Mouse (Mus musculus) forelimb bud, embryonic 11.5 days (tissue): ENCODE results near the gene Crot.
"Not testable (repeated sequence)": the region's sequence is repeated elsewhere in the genome, so short reads cannot be mapped to it uniquely, and the experiment has no call there.

Source experiments
- DNase-seq: peaks from one replicate; pipeline ENCODE4 v3.0.0-alpha.2; 2012; ENCODE audit warnings: low read depth, low spot score

Gene Crot

GRCm38 (mm10) chr5:8995966-8996685 lies 998 bp downstream of the Crot start:
- no peak for DNase-seq

GRCm38 (mm10) chr5:8991626-8992025 lies 5.5 kb downstream of the Crot start:
- DNase-seq = no peak

GRCm38 (mm10) chr5:8990526-8990925 lies 6.6 kb downstream of the Crot start:
- DNase-seq = no peak

DNA sequence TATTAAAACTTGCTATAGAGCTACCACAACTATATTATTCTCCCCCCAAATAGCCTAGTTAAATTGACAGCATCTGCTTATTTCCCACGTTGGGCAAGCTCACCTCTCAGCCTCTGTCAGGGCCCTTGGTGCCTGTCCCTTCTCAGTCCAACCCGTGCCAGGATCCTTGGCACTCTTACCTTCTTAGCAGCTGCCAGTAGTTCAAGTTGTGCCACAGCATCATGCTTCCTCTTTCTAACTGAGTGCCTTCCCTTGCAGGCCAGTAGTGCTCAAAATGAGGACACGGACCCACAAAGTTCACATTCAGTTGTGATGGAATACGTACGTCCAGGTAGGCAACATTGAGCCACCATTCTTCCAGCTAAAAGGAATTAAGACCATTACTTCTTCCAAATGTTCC lies 9.2 kb downstream of the Crot start:
- no peak for DNase-seq

GRCm38 (mm10) chr5:8985470-8985869 lies 11.7 kb downstream of the Crot start:
- DNase-seq = no peak

DNA sequence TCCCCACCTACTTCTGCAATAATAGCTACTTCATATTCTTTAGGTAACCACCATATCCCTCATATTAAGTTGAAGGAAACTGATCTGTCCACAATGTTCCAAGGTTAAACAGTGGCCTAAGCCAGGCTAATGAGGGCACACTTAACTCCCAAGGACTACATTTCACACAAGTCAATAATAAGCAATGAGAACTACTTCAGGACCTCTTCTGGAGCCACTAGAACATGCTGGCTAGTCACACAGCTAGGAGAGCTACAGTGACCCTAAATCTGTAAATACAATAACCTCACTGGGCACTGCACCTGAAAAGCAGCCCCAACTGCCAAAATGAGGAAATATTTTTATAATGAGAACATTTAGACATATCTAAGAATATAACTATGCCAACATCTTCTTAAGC lies 22.4 kb downstream of the Crot start:
- DNase-seq = no peak

GRCm38 (mm10) chr5:8972355-8972754 lies 24.8 kb downstream of the Crot start:
- DNase-seq = no peak

DNA sequence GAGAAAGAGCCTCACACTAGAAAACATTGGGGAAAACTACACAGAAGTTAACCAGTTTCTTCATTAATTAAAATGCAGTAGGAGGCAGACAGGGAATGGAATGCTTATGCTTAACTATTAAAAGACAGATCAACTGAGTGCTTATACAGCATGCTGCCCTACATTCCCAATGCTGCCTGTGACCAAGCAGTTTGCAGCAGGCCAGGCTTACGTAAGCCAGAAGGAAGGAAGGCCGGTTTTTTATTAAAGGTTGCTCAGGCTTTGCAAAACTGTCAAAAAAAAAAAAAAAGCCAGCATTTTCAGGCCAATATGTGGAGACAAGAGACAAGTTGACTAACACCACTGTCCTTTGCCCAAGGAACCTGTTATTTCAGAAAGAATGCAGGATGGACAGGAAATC lies 26.4 kb downstream of the Crot start:
- no peak for DNase-seq

GRCm38 (mm10) chr5:8964487-8964886 lies 32.6 kb downstream of the Crot start:
- DNase-seq = no peak

- no peak for DNase-seq
Observed at GRCm38 (mm10) chr5:8960534-8960933, 36.6 kb downstream of the Crot start.

- DNase-seq = no peak
Observed at GRCm38 (mm10) chr5:8955544-8955943, 41.6 kb downstream of the Crot start.

GRCm38 (mm10) chr5:8953660-8954059 lies 43.5 kb downstream of the Crot start:
- no peak for DNase-seq

GRCm38 (mm10) chr5:8947423-8948110 lies 49.6 kb downstream of the Crot start:
- DNase-seq = no peak

DNA sequence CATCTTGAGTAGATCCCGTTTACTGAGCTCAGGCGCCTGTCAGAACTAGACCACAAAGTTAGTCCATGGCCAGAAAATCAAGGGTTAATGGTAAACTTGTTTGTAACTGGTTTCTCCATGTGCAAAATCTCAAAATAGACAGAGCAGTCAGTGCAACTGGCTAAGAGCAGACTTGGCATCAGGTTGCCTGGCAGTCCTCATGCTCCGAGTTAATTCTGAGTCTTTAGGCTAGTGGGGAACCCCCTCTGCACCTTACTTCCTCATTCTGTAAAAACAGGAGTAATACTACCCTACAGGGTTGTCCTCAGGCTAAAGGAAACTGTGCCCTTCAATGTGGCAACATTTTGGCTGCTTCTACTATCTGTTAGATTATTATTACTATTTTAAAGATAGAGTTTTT lies 53.3 kb downstream of the Crot start:
- DNase-seq = no peak

GRCm38 (mm10) chr5:8941266-8941665 lies 55.9 kb downstream of the Crot start:
- DNase-seq = not testable (repeated sequence)

GRCm38 (mm10) chr5:8937965-8938364 lies 59.2 kb downstream of the Crot start:
- DNase-seq = no peak

- DNase-seq = no peak
Observed at GRCm38 (mm10) chr5:8928440-8928839, 68.7 kb downstream of the Crot start.

DNA sequence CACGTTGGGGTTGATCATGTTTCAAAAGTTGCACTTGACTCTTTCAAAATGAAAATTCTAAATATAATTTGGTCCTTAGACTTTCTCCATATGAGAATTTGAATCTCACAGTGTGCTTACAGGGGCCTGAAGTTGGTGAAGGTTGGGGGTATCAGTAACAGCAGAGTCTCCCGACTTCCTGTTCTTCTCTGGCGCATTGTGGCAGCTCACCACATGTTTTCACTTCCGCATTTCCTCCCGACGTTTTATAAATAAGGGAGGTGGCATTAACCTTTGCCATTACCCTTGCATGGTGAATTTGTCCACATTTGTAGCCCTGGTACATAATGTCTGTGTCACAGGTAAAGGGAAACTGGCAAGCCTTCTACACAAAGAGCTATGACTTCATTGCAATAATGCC lies 80.1 kb downstream of the Crot start:
- no peak for DNase-seq

- DNase-seq = no peak
Observed at GRCm38 (mm10) chr5:8916400-8916799, 80.7 kb downstream of the Crot start.
